ENCODE assay signal across 25 mouse cellular contexts in the genomic region with DNA sequence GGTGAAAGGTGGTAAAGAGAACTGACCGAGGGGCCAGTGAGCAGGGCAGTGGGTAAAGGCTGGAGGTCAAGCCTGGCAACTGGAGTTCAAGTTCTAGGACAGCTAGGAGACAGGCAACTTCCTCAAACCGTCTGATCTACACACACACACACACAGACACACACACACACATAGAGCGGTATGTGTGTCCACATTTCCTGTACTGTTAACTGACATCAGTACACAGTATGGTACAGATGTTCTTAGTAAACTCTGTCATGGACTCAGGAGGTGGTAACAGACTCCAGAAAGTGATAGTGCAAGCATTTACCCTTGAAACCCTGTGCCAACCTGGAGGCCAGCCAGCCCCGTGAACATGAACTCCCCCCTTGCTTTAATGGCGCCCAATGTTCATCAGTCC.
"Had no signal": no experiment of that assay in that cellular context is flagged by ENCODE, and none has a peak within 500 bp of the region (broad histone marks: within the 10 kb centered on the region; RNA-seq: fewer than 3 reads in every experiment).

No protein-coding gene starts in this region.

- H3K27ac ChIP-seq: heart, embryonic 10.5 days; hindbrain, embryonic 10.5 days; hindbrain, embryonic 12.5 days; hindbrain, embryonic 14.5 days; intestine, embryonic 15.5 days; kidney, embryonic 15.5 days; kidney, postnatal 0 days; limb, embryonic 13.5 days; limb, embryonic 15.5 days had no signal

- H3K9ac ChIP-seq: heart, embryonic 12.5 days; hindbrain, embryonic 12.5 days; hindbrain, embryonic 14.5 days; intestine, embryonic 15.5 days; kidney, embryonic 15.5 days; limb, embryonic 13.5 days; limb, embryonic 15.5 days had no signal

- H3K36me3 ChIP-seq: heart, embryonic 10.5 days; heart, embryonic 12.5 days; hindbrain, embryonic 10.5 days; hindbrain, embryonic 12.5 days; intestine, embryonic 15.5 days; kidney, embryonic 15.5 days; limb, embryonic 13.5 days; limb, embryonic 15.5 days had no signal

- DNase-seq: gastrocnemius, postnatal 14 days; gastrocnemius, postnatal 36 days; heart, adult 11 months; heart, postnatal 10 days; heart, postnatal 4 days; kidney, adult 2 months; kidney, adult 9 months; kidney, postnatal 14 days; kidney, postnatal 36 days; layer of hippocampus, adult 9-11 months; layer of hippocampus, postnatal 36 days; left cerebral cortex, postnatal 4 days had no signal

- H3K27me3 ChIP-seq: heart, embryonic 12.5 days; hindbrain, embryonic 12.5 days; intestine, embryonic 15.5 days; kidney, embryonic 15.5 days; limb, embryonic 13.5 days; limb, embryonic 15.5 days had no signal

- ATAC-seq: hindbrain, embryonic 16.5 days; inflammation-experienced regulatory T-cells, adult 6 months; intestine, embryonic 15.5 days; intestine, postnatal 0 days had no signal

- H3K4me1 ChIP-seq: limb, embryonic 15.5 days had no signal

- H3K4me3 ChIP-seq: heart, embryonic 10.5 days; heart, embryonic 12.5 days; hindbrain, embryonic 10.5 days; hindbrain, embryonic 12.5 days; intestine, embryonic 15.5 days; kidney, embryonic 15.5 days; limb, embryonic 13.5 days; limb, embryonic 15.5 days had no signal

- H3K9me3 ChIP-seq: heart, embryonic 10.5 days; heart, embryonic 12.5 days; hindbrain, embryonic 10.5 days; hindbrain, embryonic 12.5 days; intestine, embryonic 15.5 days; kidney, embryonic 15.5 days; limb, embryonic 13.5 days; limb, embryonic 15.5 days had no signal
